Mouse (Mus musculus) hindbrain, postnatal 0 days (tissue): ENCODE data around the gene Olfr1229. TPM values are rescaled to one million over a fixed set of nuclear protein-coding genes. Genes with fewer than 3 reads are reported as not detected.

Experiments used
- ATAC-seq: fragments of 200-750 bp; cut with Nextera tagmentation; 2 replicates; pipeline ENCODE4 v1.8.0; 2017; ENCODE audit warnings: mild to moderate bottlenecking, moderate TSS enrichment, moderate library complexity
- DNase-seq: peaks from one replicate; pipeline ENCODE4 v3.0.0-alpha.2; 2015; ENCODE audit warnings: low spot score
- H3K27ac ChIP-seq: fragments of 300-500 bp; sonication (generic); 2 replicates; pipeline ENCODE4 v1.5.1; 2014; ENCODE audit warnings: mild to moderate bottlenecking
- H3K27me3 ChIP-seq: fragments of 300-500 bp; sonication (generic); 2 replicates; pipeline ENCODE4 v1.6.1; 2014; ENCODE audit warnings: low read length, mixed read lengths; ENCODE audit not compliant: insufficient read depth
- H3K36me3 ChIP-seq: fragments of 300-500 bp; sonication (generic); 2 replicates; pipeline ENCODE4 v1.6.1; 2014; ENCODE audit warnings: low read length, mixed read lengths; ENCODE audit not compliant: insufficient read depth
- H3K4me1 ChIP-seq: fragments of 300-500 bp; sonication (generic); 2 replicates; pipeline ENCODE4 v1.6.1; 2014; ENCODE audit warnings: antibody characterized with exemption, low read length, mixed read lengths; ENCODE audit not compliant: insufficient read depth
- H3K4me2 ChIP-seq: fragments of 300-500 bp; sonication (generic); 2 replicates; pipeline ENCODE4 v1.6.1; 2014; ENCODE audit warnings: low read depth, mild to moderate bottlenecking, low read length, moderate library complexity, mixed read lengths
- H3K4me3 ChIP-seq: fragments of 300-500 bp; sonication (generic); 2 replicates; pipeline ENCODE4 v1.5.1; 2014; ENCODE audit warnings: low read length
- H3K9ac ChIP-seq: fragments of 300-500 bp; sonication (generic); replicated peaks from 2 replicates; pipeline ENCODE4 v1.6.1; 2014; ENCODE audit warnings: mild to moderate bottlenecking, low read length, moderate library complexity, mixed read lengths
- H3K9me3 ChIP-seq: fragments of 300-500 bp; sonication (generic); 2 replicates; pipeline ENCODE4 v1.6.1; 2016; ENCODE audit warnings: low read length, mixed read lengths
- CTCF ChIP-seq: IDR thresholded peaks from 2 replicates; pipeline ENCODE4 v1.5.1; 2016; ENCODE audit warnings: antibody characterized with exemption, control low read depth, low read depth
- WGBS: fragments of 180-500 bp; shearing (Covaris S2); extraction: QIAGEN DNeasy Blood & Tissue Kit; methylation state at CpG from one replicate; pipeline ENCODE4 v1.1.7; 2014; 5-methylcytosine and 5-hydroxymethylcytosine counted together
- polyA plus RNA-seq: library from polyadenylated mRNA; unstranded; fragments of >200 nt; fragmentation: Nextera tagmentation; extraction: Ambion mirVana; gene quantifications from 2 replicates; pipeline ENCODE4 v1.2.1, GENCODE M21; 2015
- total RNA-seq: library from RNA; depleted of rRNA; stranded (reverse); fragments of >200 nt; gene quantifications from 2 replicates; pipeline ENCODE4 v1.2.3, GENCODE M21; 2014; rRNA removed

The Olfr1229 gene
- not detected in 2 replicates for total RNA-seq
- not detected in 2 replicates for polyA plus RNA-seq

DNA sequence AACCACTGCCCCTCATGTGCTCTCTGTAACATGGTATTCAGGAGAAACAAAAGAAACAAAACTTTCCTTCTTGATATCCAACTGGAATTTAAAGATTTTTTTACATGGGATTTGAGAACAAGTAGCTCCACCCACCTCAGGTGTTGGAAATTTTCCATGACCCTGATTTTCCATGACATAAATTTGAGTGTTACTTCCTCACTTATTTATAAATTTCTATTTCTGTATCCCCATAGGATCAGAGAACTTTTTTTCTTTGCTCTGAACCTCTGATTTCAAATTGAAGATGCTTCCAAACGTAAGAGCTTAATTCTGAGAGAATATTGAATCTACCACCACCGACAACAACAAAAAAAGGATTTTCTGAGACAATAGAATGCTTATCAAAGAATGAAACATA, at the start of gene Olfr1229:
Gene Olfr1229 (minus strand): TSS at position 101 of the 400 bp plus-strand sequence.
- no peaks in the 10 kb centered on the region for H3K9me3 ChIP-seq
- DNase-seq = no peak
- WGBS = 84% methylated on average over 2 of the region's 2 CpGs
- no peak within 1 kb of the TSS for H3K9ac ChIP-seq
- no peaks in the 10 kb centered on the region for H3K4me1 ChIP-seq
- ATAC-seq = no peak
- no peak for TF ChIP-seq CTCF
- H3K4me3 ChIP-seq = no peak within 1 kb of the TSS
- H3K27ac ChIP-seq = no peak within 1 kb of the TSS
- no peaks in the 10 kb centered on the region for H3K27me3 ChIP-seq
- H3K36me3 ChIP-seq = no peaks in the 10 kb centered on the region
- H3K4me2 ChIP-seq = no peak within 1 kb of the TSS

DNA sequence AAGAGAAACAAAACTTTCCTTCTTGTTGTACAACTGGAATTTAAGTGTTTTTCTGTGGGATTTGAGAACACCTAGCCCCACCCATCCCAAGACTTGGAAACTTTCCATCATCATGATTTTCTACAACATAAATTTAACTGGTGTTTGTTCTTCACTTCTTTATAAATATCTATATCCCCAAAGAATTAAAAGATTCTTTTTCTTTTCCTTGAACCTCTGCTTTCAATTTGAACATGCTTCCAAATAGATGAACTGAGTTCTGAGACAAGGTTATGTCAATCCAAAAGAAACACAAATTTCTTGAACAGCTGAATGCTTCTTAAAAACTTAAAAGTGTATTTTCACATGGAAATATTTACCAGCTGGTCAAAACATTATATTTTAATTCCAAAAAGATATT, 41.8 kb upstream of the Olfr1229 start, which contains the start of gene Olfr1232:
Gene Olfr1232 (minus strand): TSS at position 101 of the 400 bp plus-strand sequence.
- H3K4me3 ChIP-seq = no peak within 1 kb of the TSS
- H3K36me3 ChIP-seq = no peaks in the 10 kb centered on the region
- H3K4me2 ChIP-seq = no peak within 1 kb of the TSS
- TF ChIP-seq CTCF = no peak
- no peaks in the 10 kb centered on the region for H3K4me1 ChIP-seq
- H3K27ac ChIP-seq = no peak within 1 kb of the TSS
- DNase-seq (no peak), ATAC-seq (no peak)
- no peaks in the 10 kb centered on the region for H3K27me3 ChIP-seq
- no peaks in the 10 kb centered on the region for H3K9me3 ChIP-seq
- no peak within 1 kb of the TSS for H3K9ac ChIP-seq

DNA sequence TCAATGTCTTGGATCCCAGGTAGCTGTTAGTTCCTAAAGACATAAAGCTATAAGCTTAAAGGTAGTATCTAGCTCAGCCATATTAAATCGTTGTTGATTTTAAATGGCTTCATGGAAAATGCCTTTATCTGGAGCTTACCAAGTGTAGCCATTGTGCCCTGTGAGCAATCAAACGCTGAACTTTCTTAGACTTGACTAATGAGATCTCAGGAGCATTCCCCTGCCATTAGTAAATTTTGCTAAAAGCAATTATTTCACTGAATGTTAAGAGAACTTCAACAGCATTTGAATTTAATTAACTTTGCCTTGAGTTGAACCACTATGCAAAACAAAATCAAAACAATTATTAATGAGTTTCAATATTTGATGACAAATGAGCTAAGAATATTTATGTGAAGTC, 19.2 kb upstream of the Olfr1229 start, which contains the start of gene Olfr1231:
Gene Olfr1231 (minus strand): TSS at position 101 of the 400 bp plus-strand sequence.
- Histone ChIP-seq H3K27me3 (no peaks in the 10 kb centered on the region), H3K27ac (no peak within 1 kb of the TSS), H3K9ac (no peak within 1 kb of the TSS), H3K4me3 (no peak within 1 kb of the TSS), H3K4me2 (no peak within 1 kb of the TSS), H3K9me3 (no peaks in the 10 kb centered on the region), H3K36me3 (no peaks in the 10 kb centered on the region), H3K4me1 (no peaks in the 10 kb centered on the region)
- 62% methylated on average over 2 of the region's 2 CpGs for WGBS
- no peak for ATAC-seq
- TF ChIP-seq CTCF = no peak
- DNase-seq = no peak

DNA sequence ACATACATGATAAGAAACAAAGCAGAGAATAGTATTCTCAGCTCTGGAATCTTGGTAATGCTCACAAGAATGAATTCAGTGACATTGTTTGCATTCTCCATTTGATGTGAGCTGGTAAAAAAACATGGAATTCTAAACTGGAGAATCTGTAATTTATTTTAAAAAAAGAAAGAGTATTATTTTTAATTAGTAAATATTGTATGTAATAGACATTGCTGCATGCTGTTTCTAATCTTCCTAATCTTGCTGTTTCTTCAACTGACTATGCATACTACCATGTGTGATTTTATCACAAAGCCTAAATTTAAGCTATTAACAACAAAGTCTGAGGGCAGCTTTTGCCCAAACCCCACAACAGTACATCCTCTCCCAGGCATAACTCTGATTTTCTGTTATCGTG, 9.4 kb upstream of the Olfr1229 start, which contains the start of gene Olfr1230:
Gene Olfr1230 (minus strand): TSS at position 101 of the 400 bp plus-strand sequence.
- ATAC-seq (no peak), DNase-seq (no peak)
- no peak within 1 kb of the TSS for H3K9ac ChIP-seq
- no peak for TF ChIP-seq CTCF
- no peaks in the 10 kb centered on the region for H3K4me1 ChIP-seq
- H3K27me3 ChIP-seq = no peaks in the 10 kb centered on the region
- no peaks in the 10 kb centered on the region for H3K36me3 ChIP-seq
- H3K27ac ChIP-seq = no peak within 1 kb of the TSS
- H3K9me3 ChIP-seq = no peaks in the 10 kb centered on the region
- H3K4me2 ChIP-seq = no peak within 1 kb of the TSS
- WGBS = 77% methylated on average over 1 of the region's 1 CpGs
- no peak within 1 kb of the TSS for H3K4me3 ChIP-seq

DNA sequence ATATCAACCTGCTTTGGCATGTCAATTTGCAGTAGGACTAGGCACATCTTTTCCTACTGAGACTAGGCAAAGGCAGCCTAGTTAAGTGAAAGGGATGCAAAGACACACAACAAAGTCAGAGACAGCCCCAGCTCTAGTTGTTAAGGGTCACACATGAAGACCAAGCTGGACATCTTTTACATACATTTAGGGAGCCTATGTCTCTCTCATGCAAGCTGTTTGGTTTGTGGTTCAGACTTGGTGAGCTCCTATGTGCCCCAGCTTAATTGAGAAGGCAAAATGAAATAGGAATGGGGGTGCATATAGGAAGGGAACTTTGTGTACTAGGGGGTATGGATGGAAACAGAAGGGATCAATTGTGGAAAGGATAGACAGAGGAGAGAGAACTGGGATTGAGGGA, 33.9 kb downstream of the Olfr1229 start, which contains the start of gene Olfr1228:
Gene Olfr1228 (minus strand): TSS at position 101 of the 400 bp plus-strand sequence.
- no peaks in the 10 kb centered on the region for H3K4me1 ChIP-seq
- H3K9me3 ChIP-seq = no peaks in the 10 kb centered on the region
- H3K36me3 ChIP-seq = no peaks in the 10 kb centered on the region
- H3K27ac ChIP-seq = no peak within 1 kb of the TSS
- no peaks in the 10 kb centered on the region for H3K27me3 ChIP-seq
- ATAC-seq (no peak), DNase-seq (no peak)
- no peak for TF ChIP-seq CTCF
- no peak within 1 kb of the TSS for H3K9ac ChIP-seq
- no peak within 1 kb of the TSS for H3K4me3 ChIP-seq
- H3K4me2 ChIP-seq = no peak within 1 kb of the TSS

Other genes with a start within 250 kb of the Olfr1229 start
- gene Olfr1218, start 226.8 kb downstream of the Olfr1229 start, total RNA-seq = not detected in 2 replicates
- gene Olfr1218, start 226.8 kb downstream of the Olfr1229 start, polyA plus RNA-seq = not detected in 2 replicates
- not detected in 2 replicates for gene Olfr1219, start 204.5 kb downstream of the Olfr1229 start, total RNA-seq
- gene Olfr1219, start 204.5 kb downstream of the Olfr1229 start, polyA plus RNA-seq = not detected in 2 replicates
- gene Olfr1220, start 181.2 kb downstream of the Olfr1229 start, total RNA-seq = not detected in 2 replicates
- not detected in 2 replicates for gene Olfr1220, start 181.2 kb downstream of the Olfr1229 start, polyA plus RNA-seq
- not detected in 2 replicates for gene Olfr1221, start 170.7 kb downstream of the Olfr1229 start, total RNA-seq
- gene Olfr1221, start 170.7 kb downstream of the Olfr1229 start, polyA plus RNA-seq = not detected in 2 replicates
- not detected in 2 replicates for gene Olfr1222, start 155.0 kb downstream of the Olfr1229 start, total RNA-seq
- gene Olfr1222, start 155.0 kb downstream of the Olfr1229 start, polyA plus RNA-seq = not detected in 2 replicates
- gene Olfr1223, start 136.5 kb downstream of the Olfr1229 start, total RNA-seq = not detected in 2 replicates
- gene Olfr1223, start 136.5 kb downstream of the Olfr1229 start, polyA plus RNA-seq = not detected in 2 replicates
- gene Olfr1224-ps1, start 123.9 kb downstream of the Olfr1229 start, total RNA-seq = not detected in 2 replicates
- gene Olfr1224-ps1, start 123.9 kb downstream of the Olfr1229 start, polyA plus RNA-seq = not detected in 2 replicates
- gene Olfr1225, start 113.3 kb downstream of the Olfr1229 start, total RNA-seq = not detected in 2 replicates
- gene Olfr1225, start 113.3 kb downstream of the Olfr1229 start, polyA plus RNA-seq = not detected in 2 replicates
- gene Olfr1226, start 88.0 kb downstream of the Olfr1229 start, total RNA-seq = not detected in 2 replicates
- not detected in 2 replicates for gene Olfr1226, start 88.0 kb downstream of the Olfr1229 start, polyA plus RNA-seq
- not detected in 2 replicates for gene Olfr1228, start 34.0 kb downstream of the Olfr1229 start, total RNA-seq
- not detected in 2 replicates for gene Olfr1228, start 34.0 kb downstream of the Olfr1229 start, polyA plus RNA-seq
- not detected in 2 replicates for gene Olfr1230, start 9.3 kb upstream of the Olfr1229 start, total RNA-seq
- not detected in 2 replicates for gene Olfr1230, start 9.3 kb upstream of the Olfr1229 start, polyA plus RNA-seq
- not detected in 2 replicates for gene Olfr1231, start 19.1 kb upstream of the Olfr1229 start, total RNA-seq
- gene Olfr1231, start 19.1 kb upstream of the Olfr1229 start, polyA plus RNA-seq = not detected in 2 replicates
- gene Olfr1232, start 41.7 kb upstream of the Olfr1229 start, total RNA-seq = not detected in 2 replicates
- not detected in 2 replicates for gene Olfr1232, start 41.7 kb upstream of the Olfr1229 start, polyA plus RNA-seq
- gene Olfr1233, start 54.4 kb upstream of the Olfr1229 start, total RNA-seq = not detected in 2 replicates
- gene Olfr1233, start 54.4 kb upstream of the Olfr1229 start, polyA plus RNA-seq = not detected in 2 replicates
- not detected in 2 replicates for gene Olfr1234, start 76.9 kb upstream of the Olfr1229 start, total RNA-seq
- not detected in 2 replicates for gene Olfr1234, start 76.9 kb upstream of the Olfr1229 start, polyA plus RNA-seq
- not detected in 2 replicates for gene Olfr1238, start 121.7 kb upstream of the Olfr1229 start, total RNA-seq
- not detected in 2 replicates for gene Olfr1238, start 121.7 kb upstream of the Olfr1229 start, polyA plus RNA-seq
- gene Olfr1239, start 132.4 kb upstream of the Olfr1229 start, total RNA-seq = not detected in 2 replicates
- gene Olfr1239, start 132.4 kb upstream of the Olfr1229 start, polyA plus RNA-seq = not detected in 2 replicates
- not detected in 2 replicates for gene Olfr1240, start 155.0 kb upstream of the Olfr1229 start, total RNA-seq
- gene Olfr1240, start 155.0 kb upstream of the Olfr1229 start, polyA plus RNA-seq = not detected in 2 replicates
- gene Olfr1241, start 199.1 kb upstream of the Olfr1229 start, total RNA-seq = not detected in 2 replicates
- not detected in 2 replicates for gene Olfr1241, start 199.1 kb upstream of the Olfr1229 start, polyA plus RNA-seq
- gene Olfr1242, start 210.3 kb upstream of the Olfr1229 start, total RNA-seq = not detected in 2 replicates
- not detected in 2 replicates for gene Olfr1242, start 210.3 kb upstream of the Olfr1229 start, polyA plus RNA-seq
- gene Olfr1243, start 243.5 kb upstream of the Olfr1229 start, total RNA-seq = not detected in 2 replicates
- gene Olfr1243, start 243.5 kb upstream of the Olfr1229 start, polyA plus RNA-seq = not detected in 2 replicates